Mouse (Mus musculus) bone marrow macrophage, adult 2 months (primary cell): ENCODE data around the gene Adig.

Source experiments
- CTCF ChIP-seq: IDR thresholded peaks from 2 replicates; pipeline ENCODE4 v1.5.1; 2012; ENCODE audit warnings: low read depth, mild to moderate bottlenecking, low read length, moderate library complexity
- POLR2A ChIP-seq: IDR thresholded peaks from 2 replicates; pipeline ENCODE4 v1.6.1; 2012; ENCODE audit warnings: mild to moderate bottlenecking, low read depth, low read length, borderline replicate concordance

DNA sequence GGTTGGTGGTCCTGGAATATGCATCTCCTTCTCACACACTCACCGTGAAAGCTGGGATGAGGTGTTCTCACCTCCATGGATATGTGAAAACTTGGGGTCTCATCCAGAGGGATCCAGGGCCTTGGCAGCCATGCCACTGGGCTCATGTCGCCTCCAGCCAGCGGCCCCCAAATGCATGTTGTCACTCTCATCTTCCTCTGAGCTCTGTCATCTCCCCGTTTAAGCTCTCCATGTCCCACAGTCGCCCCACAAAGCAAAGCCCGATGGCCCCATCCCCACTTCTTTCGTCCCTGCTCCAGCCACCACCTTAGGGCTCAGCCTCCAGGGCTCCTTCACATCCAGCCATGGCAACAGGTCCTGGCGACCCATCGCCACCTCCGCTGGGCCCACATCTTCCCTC, 4.6 kb downstream of the Adig start:
- TF ChIP-seq CTCF, result no peak
- TF ChIP-seq POLR2A, result no peak
